Mouse (Mus musculus) forebrain, embryonic 11.5 days (tissue): ENCODE measurements around the gene Tlcd2. TPM values are rescaled to one million over a fixed set of nuclear protein-coding genes. Genes with fewer than 3 reads are reported as not detected.

Source experiments
- ATAC-seq: fragments of 200-750 bp; cut with Nextera tagmentation; replicated peaks from 2 replicates; pipeline ENCODE4 v1.8.0; 2017; ENCODE audit warnings: moderate TSS enrichment; ENCODE audit not compliant: low FRiP score
- DNase-seq: peaks from one replicate; pipeline ENCODE4 v3.0.0-alpha.2; 2017; ENCODE audit warnings: low spot score
- H3K27ac ChIP-seq: fragments of 300-500 bp; sonication (generic); 2 replicates; pipeline ENCODE4 v1.5.1; 2014; ENCODE audit warnings: low read depth, low read length
- H3K27me3 ChIP-seq: fragments of 300-500 bp; sonication (generic); 2 replicates; pipeline ENCODE4 v1.6.1; 2014; ENCODE audit warnings: mild to moderate bottlenecking, low read length, mixed read lengths; ENCODE audit not compliant: control insufficient read depth, insufficient read depth
- H3K36me3 ChIP-seq: fragments of 300-500 bp; sonication (generic); 2 replicates; pipeline ENCODE4 v1.6.1; 2014; ENCODE audit warnings: mild to moderate bottlenecking, low read length, moderate library complexity, mixed read lengths; ENCODE audit not compliant: control insufficient read depth, insufficient read depth
- H3K4me1 ChIP-seq: fragments of 300-500 bp; sonication (generic); replicated peaks from 2 replicates; pipeline ENCODE4 v1.6.1; 2014; ENCODE audit warnings: low read length, mixed read lengths; ENCODE audit not compliant: control insufficient read depth, insufficient read depth
- H3K4me2 ChIP-seq: fragments of 300-500 bp; sonication (generic); 2 replicates; pipeline ENCODE4 v1.6.1; 2014; ENCODE audit warnings: low read depth, mild to moderate bottlenecking, low read length, moderate library complexity, mixed read lengths; ENCODE audit not compliant: severe bottlenecking
- H3K4me3 ChIP-seq: fragments of 300-500 bp; sonication (generic); 2 replicates; pipeline ENCODE4 v1.5.1; 2014; ENCODE audit warnings: low read depth, low read length
- H3K9ac ChIP-seq: fragments of 300-500 bp; sonication (generic); 2 replicates; pipeline ENCODE4 v1.6.1; 2014; ENCODE audit warnings: low read length
- H3K9me3 ChIP-seq: fragments of 300-500 bp; sonication (generic); 2 replicates; pipeline ENCODE4 v1.6.1; 2016; ENCODE audit warnings: low read length, mixed read lengths; ENCODE audit not compliant: control insufficient read depth
- whole genome bisulfite sequencing: fragments of 180-500 bp; shearing (Covaris S2); extraction: QIAGEN DNeasy Blood & Tissue Kit; methylation state at CpG from one replicate; pipeline ENCODE4 v1.1.7; 2014; 5-methylcytosine and 5-hydroxymethylcytosine counted together
- polyA plus RNA-seq: library from polyadenylated mRNA; unstranded; fragments of >200 nt; fragmentation: Nextera tagmentation; extraction: Ambion mirVana; gene quantifications from 2 replicates; pipeline ENCODE4 v1.2.1, GENCODE M21; 2014

The Tlcd2 gene
- polyA plus RNA-seq, 1 experiment from 2014 or later: 9.5 TPM

DNA sequence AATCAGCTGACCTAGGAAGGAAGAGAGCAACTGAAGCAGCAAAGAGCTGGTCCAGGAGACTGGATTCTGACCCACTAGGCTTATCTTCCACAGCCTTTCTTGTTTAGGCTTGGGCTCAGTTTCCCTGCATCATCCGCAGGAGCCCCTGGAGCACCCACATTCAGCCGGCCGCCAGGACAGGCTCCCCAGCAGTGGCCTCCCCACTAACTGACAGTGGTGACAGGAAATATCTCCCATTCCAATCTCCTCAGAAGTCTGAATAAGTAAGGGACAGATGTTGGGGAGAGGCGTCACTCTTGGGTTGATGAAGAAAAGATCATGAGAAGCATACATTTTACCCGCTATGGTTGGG lies 1.8 kb upstream of the Tlcd2 start:
- H3K4me2 ChIP-seq: peak overlapping the region; percentile 82; the same call in 1 of the 2 replicates
- H3K9me3 ChIP-seq: no peaks in the 10 kb centered on the region
- 26% methylated on average over 5 of the region's 5 CpGs for WGBS
- peak overlapping the region; percentile 89; the same call in 1 of the 2 replicates for H3K27ac ChIP-seq
- no peaks in the 10 kb centered on the region for H3K36me3 ChIP-seq
- ATAC-seq (no peak), DNase-seq (no peak)
- H3K27me3 ChIP-seq: no peaks in the 10 kb centered on the region
- H3K4me3 ChIP-seq: peak overlapping the region; percentile 44; the same call in 1 of the 2 replicates
- peaks cover 19% of the 10 kb centered on the region for H3K4me1 ChIP-seq
- H3K9ac ChIP-seq: peak overlapping the region; percentile 56; the same call in 1 of the 2 replicates

DNA sequence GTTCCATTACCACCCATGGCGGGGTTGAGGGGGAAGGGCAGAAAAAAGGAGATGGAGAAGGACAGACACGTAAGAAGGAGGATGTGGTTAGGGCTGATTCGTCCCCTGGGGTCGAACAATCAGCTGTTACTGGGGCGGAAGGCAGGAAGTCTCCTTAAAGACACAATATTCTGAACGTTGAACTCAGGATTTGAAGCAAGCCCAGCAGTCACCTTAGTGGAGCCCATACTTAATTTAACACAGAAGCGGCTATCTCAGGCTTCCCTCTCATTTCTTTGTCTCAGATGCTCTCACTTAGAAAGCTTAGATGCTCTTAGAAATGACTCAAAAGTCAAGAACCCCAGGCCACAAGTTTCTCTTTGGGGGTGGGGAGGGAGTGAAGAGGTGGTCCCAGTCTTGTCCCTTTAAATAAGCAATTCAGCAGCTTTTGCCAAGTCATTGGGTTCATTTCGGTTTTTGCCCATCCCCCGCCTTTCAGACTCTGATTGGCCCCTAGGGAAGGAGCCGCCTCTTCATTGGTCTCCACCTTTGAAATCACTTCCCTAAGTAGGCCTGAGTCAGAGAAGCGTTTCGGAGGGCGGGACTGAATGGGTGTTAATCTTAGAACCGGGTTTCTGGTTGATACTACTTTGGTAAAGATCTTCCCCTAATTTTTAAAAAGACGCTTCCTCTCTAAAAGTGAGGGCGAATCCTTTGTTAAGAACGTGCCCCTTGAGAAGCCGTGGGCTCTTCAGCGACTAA lies 1.2 kb upstream of the Tlcd2 start:
- Histone ChIP-seq H3K27ac (peak overlapping the region; percentile 89), H3K4me1 (peaks cover 16% of the 10 kb centered on the region), H3K36me3 (no peaks in the 10 kb centered on the region), H3K4me2 (peak overlapping the region; percentile 82), H3K4me3 (peak overlapping the region; percentile 44), H3K9me3 (no peaks in the 10 kb centered on the region), H3K27me3 (no peaks in the 10 kb centered on the region), H3K9ac (peak overlapping the region; percentile 56)
- peak; percentile 56 for ATAC-seq
- peak; percentile 88 for DNase-seq
- WGBS: 4% methylated on average over 19 of the region's 19 CpGs

GRCm38 (mm10) chr11:75461743-75462252 lies 283 bp downstream of the Tlcd2 start:
- no peaks in the 10 kb centered on the region for H3K36me3 ChIP-seq
- H3K4me1 ChIP-seq: peaks cover 16% of the 10 kb centered on the region
- H3K4me2 ChIP-seq: peak overlapping the region; percentile 91
- peak overlapping the region; percentile 60 for H3K4me3 ChIP-seq
- ATAC-seq (peak; percentile 13), DNase-seq (peak; percentile 73)
- peak overlapping the region; percentile 51 for H3K9ac ChIP-seq
- no peaks in the 10 kb centered on the region for H3K27me3 ChIP-seq
- no peaks in the 10 kb centered on the region for H3K9me3 ChIP-seq
- under 1% methylated on average over 27 of the region's 30 CpGs for WGBS
- no peak overlapping the region for H3K27ac ChIP-seq

- 5% methylated on average over 15 of the region's 16 CpGs for WGBS
- Histone ChIP-seq H3K9me3 (no peaks in the 10 kb centered on the region), H3K4me2 (peak overlapping the region; percentile 91), H3K36me3 (no peaks in the 10 kb centered on the region), H3K27ac (0 out of 2 replicates have a peak overlapping the region, but pooled peaks have one; percentile 18), H3K4me3 (peak overlapping the region; percentile 60), H3K4me1 (peaks cover 16% of the 10 kb centered on the region), H3K9ac (peak overlapping the region; percentile 51), H3K27me3 (no peaks in the 10 kb centered on the region)
- DNase-seq (peak; percentile 75), ATAC-seq (no peak)
These were observed 803 bp downstream of the Tlcd2 start for GRCm38 (mm10) chr11:75462253-75462783.

DNA sequence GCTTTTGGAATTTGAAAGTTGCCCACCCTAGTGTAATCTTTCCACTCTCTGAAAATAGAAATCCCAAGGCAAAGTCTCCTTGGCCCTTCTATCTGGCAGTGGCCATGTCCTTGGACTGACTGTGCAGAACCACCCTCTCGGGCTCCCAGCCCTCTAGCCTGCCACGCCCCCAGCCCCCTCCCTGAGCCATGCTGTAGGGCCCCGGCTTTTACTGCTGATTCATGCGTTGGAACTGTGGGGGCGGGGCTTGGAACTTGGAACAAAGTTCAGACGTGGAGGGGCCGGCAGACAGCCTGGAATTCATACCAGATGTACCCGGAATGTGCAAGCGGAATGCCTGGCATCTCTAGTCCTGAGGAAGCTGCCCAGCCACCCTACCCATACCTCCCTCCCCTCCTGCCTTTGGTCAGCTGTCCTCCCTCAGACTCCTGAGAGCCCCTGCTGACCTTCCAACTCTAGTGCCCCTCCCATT lies 1.4 kb downstream of the Tlcd2 start:
- no peaks in the 10 kb centered on the region for H3K27me3 ChIP-seq
- H3K27ac ChIP-seq: no peak overlapping the region
- no peak for ATAC-seq
- no peaks in the 10 kb centered on the region for H3K9me3 ChIP-seq
- peak overlapping the region; percentile 51; the same call in 1 of the 2 replicates for H3K9ac ChIP-seq
- peak; percentile 88 for DNase-seq
- peak overlapping the region; percentile 60 for H3K4me3 ChIP-seq
- no peaks in the 10 kb centered on the region for H3K36me3 ChIP-seq
- H3K4me1 ChIP-seq: peaks cover 16% of the 10 kb centered on the region
- peak overlapping the region; percentile 91; the same call in 1 of the 2 replicates for H3K4me2 ChIP-seq
- WGBS: 5% methylated on average over 9 of the region's 9 CpGs

GRCm38 (mm10) chr11:75463624-75464023 lies 2.1 kb downstream of the Tlcd2 start:
- ATAC-seq (no peak), DNase-seq (no peak)
- H3K4me3 ChIP-seq: no peak overlapping the region
- H3K9me3 ChIP-seq: no peaks in the 10 kb centered on the region
- peaks cover 17% of the 10 kb centered on the region for H3K4me1 ChIP-seq
- no peak overlapping the region for H3K9ac ChIP-seq
- no peak overlapping the region for H3K4me2 ChIP-seq
- H3K36me3 ChIP-seq: no peaks in the 10 kb centered on the region
- no peaks in the 10 kb centered on the region for H3K27me3 ChIP-seq
- H3K27ac ChIP-seq: no peak overlapping the region
- 87% methylated on average over 4 of the region's 4 CpGs for WGBS

DNA sequence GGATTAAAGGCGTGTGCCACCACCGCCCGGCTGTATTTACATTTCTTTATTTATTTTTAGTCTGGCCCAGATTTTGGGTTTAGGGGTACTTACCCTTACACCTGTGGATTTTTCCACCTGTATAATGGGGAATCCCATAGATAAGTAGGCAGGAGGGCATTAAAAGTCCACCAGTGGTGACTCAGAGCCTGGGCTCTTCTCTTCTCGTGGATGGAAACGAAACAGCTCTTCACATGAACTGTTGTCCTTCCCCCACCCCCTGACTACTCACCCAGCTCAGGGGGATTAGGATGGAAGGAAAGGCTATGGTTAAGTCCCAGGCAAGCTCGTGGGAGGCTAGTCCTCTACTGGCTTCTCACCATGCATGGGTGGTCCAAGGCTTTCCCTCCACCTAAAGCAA lies 2.9 kb downstream of the Tlcd2 start:
- WGBS: 87% methylated on average over 6 of the region's 6 CpGs
- no peaks in the 10 kb centered on the region for H3K36me3 ChIP-seq

GRCm38 (mm10) chr11:75465051-75465450 lies 3.5 kb downstream of the Tlcd2 start:
- Histone ChIP-seq H3K4me1 (peaks cover 17% of the 10 kb centered on the region), H3K27ac (no peak overlapping the region), H3K9ac (no peak overlapping the region), H3K4me3 (no peak overlapping the region), H3K4me2 (no peak overlapping the region), H3K36me3 (no peaks in the 10 kb centered on the region), H3K9me3 (no peaks in the 10 kb centered on the region), H3K27me3 (no peaks in the 10 kb centered on the region)
- DNase-seq (no peak), ATAC-seq (no peak)
- 81% methylated on average over 6 of the region's 6 CpGs for WGBS

More for the DNA sequence above, 2.9 kb downstream of the Tlcd2 start:
- ATAC-seq (no peak), DNase-seq (no peak)
- H3K27ac ChIP-seq: no peak overlapping the region
- no peak overlapping the region for H3K9ac ChIP-seq
- H3K4me3 ChIP-seq: no peak overlapping the region
- H3K27me3 ChIP-seq: no peaks in the 10 kb centered on the region
- no peaks in the 10 kb centered on the region for H3K9me3 ChIP-seq
- no peak overlapping the region for H3K4me2 ChIP-seq
- H3K4me1 ChIP-seq: peaks cover 17% of the 10 kb centered on the region
